Mouse (Mus musculus): ENCODE data around the gene Plekha5.

DNA sequence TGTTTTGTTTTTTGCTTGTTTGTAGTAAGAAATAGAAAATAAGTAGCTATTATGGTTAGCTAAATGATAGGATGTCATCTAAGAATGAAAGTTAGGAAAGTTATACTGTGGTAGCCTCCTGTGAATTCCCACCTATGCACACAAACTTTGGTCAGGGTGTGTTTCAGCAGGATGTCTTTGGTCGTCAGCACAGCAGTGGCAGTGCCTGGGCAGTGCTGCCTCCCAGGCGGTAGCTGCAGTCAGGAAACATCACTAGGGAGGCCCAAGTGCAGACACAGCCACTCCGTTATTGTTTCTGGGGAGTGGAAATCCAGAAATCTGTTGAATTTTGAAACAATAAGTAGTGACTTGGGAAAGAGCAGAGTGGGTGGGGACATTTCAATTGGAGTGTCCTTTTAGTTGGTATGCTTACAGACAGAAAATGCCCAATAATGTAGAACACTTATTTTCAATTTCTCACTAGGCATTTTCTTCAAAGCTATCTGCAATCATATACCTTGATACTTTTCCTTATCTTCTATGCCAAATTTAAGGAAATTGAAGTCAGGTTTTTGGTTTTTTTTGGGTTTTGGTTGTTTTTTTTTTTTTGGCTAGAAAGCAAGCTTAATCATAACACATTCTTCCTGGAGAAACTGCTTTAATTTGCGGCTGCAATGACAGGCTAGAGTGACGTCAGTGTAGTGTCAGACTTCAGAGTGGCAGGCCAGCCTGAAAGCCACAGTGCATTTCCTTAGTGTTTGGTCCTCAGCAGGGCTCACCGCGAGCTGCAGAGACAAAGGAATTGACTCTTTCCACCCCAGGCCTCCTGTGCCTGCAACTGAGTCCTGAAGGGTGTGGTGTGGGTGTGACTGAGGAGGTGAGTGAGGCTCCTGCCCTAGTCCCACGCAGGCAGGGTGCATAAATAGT is 90.6 kb downstream of the Plekha5 start:
- TF ChIP-seq CTCF (IDR thresholded peaks at IDR 0.05; ENCODE audit: low read depth) = no peak
- no peak for TF ChIP-seq EP300 (IDR thresholded peaks at IDR 0.05; ENCODE audit: low read depth)

Data from liver, postnatal 0 days (tissue).